Mouse (Mus musculus): ENCODE data around the gene Lrrc73. TPM values are rescaled to one million over a fixed set of nuclear protein-coding genes. Genes with fewer than 3 reads are reported as not detected.

Gene Lrrc73
- total and polyA plus RNA-seq, 2 experiments from 2014 or later, result 33.0 to 61.3 TPM

- Histone ChIP-seq H3K4me2 (ENCODE audit: low read depth, low read length, poor library complexity, severe bottlenecking) (no peak overlapping the region), H3K36me3 (ENCODE audit: insufficient read depth, low read length) (peaks cover 9% of the 10 kb centered on the region; the same call in 1 of the 2 replicates), H3K4me1 (ENCODE audit: insufficient read depth, low read length) (peaks cover 7% of the 10 kb centered on the region; the same call in 1 of the 2 replicates), H3K27ac (ENCODE audit: low read depth, low read length) (no peak overlapping the region), H3K9ac (replicated peaks; ENCODE audit: low read length, poor library complexity, severe bottlenecking) (no peak overlapping the region), H3K4me3 (ENCODE audit: low read depth, low read length) (no peak overlapping the region), H3K27me3 (ENCODE audit: insufficient read depth, low read length) (no peaks in the 10 kb centered on the region), H3K9me3 (ENCODE audit: low read length) (no peaks in the 10 kb centered on the region)
- no peak for TF ChIP-seq CTCF (IDR thresholded peaks at IDR 0.05)
- no peak for ATAC-seq (ENCODE audit: low FRiP score)
- 92% methylated on average over 4 of the region's 4 CpGs for WGBS
- DNase-seq (ENCODE audit: low spot score), result no peak
These were observed 24.3 kb downstream of the Lrrc73 start for GRCm38 (mm10) chr17:46277586-46277985.

- Histone ChIP-seq H3K9ac (replicated peaks; ENCODE audit: low read length, poor library complexity, severe bottlenecking) (no peak overlapping the region), H3K27me3 (ENCODE audit: insufficient read depth, low read length) (no peaks in the 10 kb centered on the region), H3K27ac (ENCODE audit: low read depth, low read length) (no peak overlapping the region), H3K9me3 (ENCODE audit: low read length) (no peaks in the 10 kb centered on the region), H3K36me3 (ENCODE audit: insufficient read depth, low read length) (peaks cover 9% of the 10 kb centered on the region; the same call in 1 of the 2 replicates), H3K4me2 (ENCODE audit: low read depth, low read length, poor library complexity, severe bottlenecking) (no peak overlapping the region), H3K4me3 (ENCODE audit: low read depth, low read length) (no peak overlapping the region), H3K4me1 (ENCODE audit: insufficient read depth, low read length) (peaks cover 7% of the 10 kb centered on the region; the same call in 1 of the 2 replicates)
- DNase-seq (ENCODE audit: low spot score), result no peak
- no peak for TF ChIP-seq CTCF (IDR thresholded peaks at IDR 0.05)
- ATAC-seq (ENCODE audit: low FRiP score), result no peak
- 93% methylated on average over 12 of the region's 12 CpGs for WGBS
These were observed 24.9 kb downstream of the Lrrc73 start for GRCm38 (mm10) chr17:46278011-46278765.

- Histone ChIP-seq H3K9me3 (ENCODE audit: low read length) (no peaks in the 10 kb centered on the region), H3K4me2 (ENCODE audit: low read depth, low read length, poor library complexity, severe bottlenecking) (peak within 1 kb of the TSS; percentile 98), H3K4me1 (ENCODE audit: insufficient read depth, low read length) (peaks cover 7% of the 10 kb centered on the region; the same call in 1 of the 2 replicates), H3K9ac (replicated peaks; ENCODE audit: low read length, poor library complexity, severe bottlenecking) (peak within 1 kb of the TSS; percentile 59), H3K27me3 (ENCODE audit: insufficient read depth, low read length) (no peaks in the 10 kb centered on the region), H3K27ac (ENCODE audit: low read depth, low read length) (0 out of 2 replicates have a peak within 1 kb of the TSS, but pooled peaks have one; percentile 12), H3K36me3 (ENCODE audit: insufficient read depth, low read length) (peaks cover 6% of the 10 kb centered on the region; the same call in 1 of the 2 replicates), H3K4me3 (ENCODE audit: low read depth, low read length) (peak within 1 kb of the TSS; percentile 57)
- no peak for TF ChIP-seq CTCF (IDR thresholded peaks at IDR 0.05)
- ATAC-seq (ENCODE audit: low FRiP score) (peak; percentile 96), DNase-seq (ENCODE audit: low spot score) (peak; percentile 88)
- under 1% methylated on average over 37 of the region's 37 CpGs for WGBS
These were observed 29.3 kb downstream of the Lrrc73 start, which contains the start of gene Tjap1 for GRCm38 (mm10) chr17:46282483-46283123. Tjap1 (minus strand) TSS chr17:46283026.

- Histone ChIP-seq H3K4me1 (ENCODE audit: insufficient read depth, low read length) (peaks cover 7% of the 10 kb centered on the region; the same call in 1 of the 2 replicates), H3K27me3 (ENCODE audit: insufficient read depth, low read length) (no peaks in the 10 kb centered on the region), H3K9me3 (ENCODE audit: low read length) (no peaks in the 10 kb centered on the region), H3K4me3 (ENCODE audit: low read depth, low read length) (peak overlapping the region; percentile 57), H3K27ac (ENCODE audit: low read depth, low read length) (no peak overlapping the region), H3K4me2 (ENCODE audit: low read depth, low read length, poor library complexity, severe bottlenecking) (peak overlapping the region; percentile 98), H3K9ac (replicated peaks; ENCODE audit: low read length, poor library complexity, severe bottlenecking) (0 out of 2 replicates have a peak overlapping the region, but pooled peaks have one; percentile 59), H3K36me3 (ENCODE audit: insufficient read depth, low read length) (peaks cover 3% of the 10 kb centered on the region; the same call in 1 of the 2 replicates)
- no peak for TF ChIP-seq CTCF (IDR thresholded peaks at IDR 0.05)
- WGBS, result 25% methylated on average over 9 of the region's 9 CpGs
- ATAC-seq (ENCODE audit: low FRiP score) (peak; percentile 41; the same call in 1 of the 2 replicates), DNase-seq (ENCODE audit: low spot score) (no peak)
These were observed 29.8 kb downstream of the Lrrc73 start for GRCm38 (mm10) chr17:46283140-46283539.

GRCm38 (mm10) chr17:46283911-46284310 lies 30.6 kb downstream of the Lrrc73 start:
- ATAC-seq (ENCODE audit: low FRiP score) (no peak), DNase-seq (ENCODE audit: low spot score) (no peak)
- WGBS, result 87% methylated on average over 8 of the region's 8 CpGs
- Histone ChIP-seq H3K4me2 (ENCODE audit: low read depth, low read length, poor library complexity, severe bottlenecking) (no peak overlapping the region), H3K4me1 (ENCODE audit: insufficient read depth, low read length) (peaks cover 7% of the 10 kb centered on the region; the same call in 1 of the 2 replicates), H3K9ac (replicated peaks; ENCODE audit: low read length, poor library complexity, severe bottlenecking) (no peak overlapping the region), H3K27me3 (ENCODE audit: insufficient read depth, low read length) (no peaks in the 10 kb centered on the region), H3K36me3 (ENCODE audit: insufficient read depth, low read length) (no peaks in the 10 kb centered on the region), H3K4me3 (ENCODE audit: low read depth, low read length) (no peak overlapping the region), H3K27ac (ENCODE audit: low read depth, low read length) (no peak overlapping the region), H3K9me3 (ENCODE audit: low read length) (no peaks in the 10 kb centered on the region)
- TF ChIP-seq CTCF (IDR thresholded peaks at IDR 0.05), result no peak
